Mouse (Mus musculus): ENCODE data around the gene Ahcyl1.

GRCm38 (mm10) chr3:107701767-107702394, 5.5 kb upstream of the Ahcyl1 start:
- no peak for TF ChIP-seq CTCF (IDR thresholded peaks at IDR 0.05; ENCODE audit: control insufficient read depth, insufficient read depth, insufficient replicate concordance, low read depth, low read length)
- TF ChIP-seq POLR2A (IDR thresholded peaks at IDR 0.05; ENCODE audit: control insufficient read depth, low read depth, low read length): no peak
